Comparison of ENCODE assay signal across 14 mouse cellular contexts in genomic region chr11:111460046-111460445, GRCm38 (mm10).
"Had no signal": no experiment of that assay in that cellular context is flagged by ENCODE, and none has a peak within 500 bp of the region (broad histone marks: within the 10 kb centered on the region; RNA-seq: fewer than 3 reads in every experiment).

No protein-coding gene starts in this region.

- H3K9me3 ChIP-seq: liver, embryonic 13.5 days had no signal

- H3K36me3 ChIP-seq: liver, embryonic 13.5 days had no signal

- DNase-seq: kidney, postnatal 10 days; kidney, postnatal 36 days; layer of hippocampus, postnatal 36 days; liver, embryonic 13.5 days; lung, adult 2 months; lung, postnatal 14 days; lung, postnatal 4 days; midbrain, embryonic 14.5 days; thymus, adult 2 months; thymus, postnatal 14 days; thymus, postnatal 4 days had no signal

- H3K27me3 ChIP-seq: liver, embryonic 13.5 days had no signal

- H3K27ac ChIP-seq: left cerebral cortex, adult 2 months; liver, embryonic 13.5 days; stomach, postnatal 0 days had no signal

- H3K4me3 ChIP-seq: left cerebral cortex, adult 2 months; liver, embryonic 13.5 days had no signal

- H3K4me1 ChIP-seq: liver, embryonic 13.5 days had no signal

- H3K9ac ChIP-seq: liver, embryonic 13.5 days had no signal

- H3K4me2 ChIP-seq: liver, embryonic 13.5 days; midbrain, embryonic 11.5 days had no signal
